Mouse (Mus musculus): ENCODE measurements around the gene Trim62. TPM values are rescaled to one million over a fixed set of nuclear protein-coding genes. Genes with fewer than 3 reads are reported as not detected.

The Trim62 gene
- total RNA-seq (2023): 2.3 to 3.5 TPM (median 2.6 TPM) in 4 replicates

DNA sequence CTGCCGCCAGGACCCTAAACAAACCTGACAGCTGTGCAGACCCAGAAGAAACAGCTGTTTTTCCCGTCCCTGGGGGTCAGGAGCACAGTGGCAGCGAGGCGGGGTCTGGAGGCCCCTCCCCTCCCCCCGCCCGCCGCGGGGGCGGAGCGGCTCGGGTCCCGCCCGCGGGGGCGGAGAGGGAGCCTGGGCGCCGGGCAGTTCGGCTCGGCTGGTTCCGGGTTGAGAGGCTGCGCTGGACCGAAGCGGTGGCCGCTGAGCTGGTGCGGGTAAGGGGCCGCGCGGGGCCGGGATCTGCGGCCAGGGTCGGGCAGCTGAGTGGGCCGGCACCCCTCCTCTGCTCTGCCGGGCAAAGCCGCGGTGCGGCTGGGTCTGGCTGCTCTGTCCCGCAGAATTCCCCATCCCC lies at the start of gene Trim62:
TSS of gene Trim62 (plus strand) at position 202 of the 403 bp plus-strand sequence.

Other genes starting within 250 kb of the Trim62 start
- gene Phc2, start 228.9 kb upstream of the Trim62 start, total RNA-seq (2023): 134 to 143 TPM (median 137 TPM) in 4 replicates
- 3.9 to 4.6 TPM (median 4.2 TPM) in 4 replicates for gene A3galt2, start 128.2 kb upstream of the Trim62 start, total RNA-seq (2023)
- gene Zfp362, start 77.5 kb upstream of the Trim62 start, total RNA-seq (2023): 41.6 to 49.9 TPM (median 46.8 TPM) in 4 replicates
- gene Azin2, start 78.9 kb downstream of the Trim62 start, total RNA-seq (2023): 0.91 to 1.5 TPM in 2 of 4 replicates, not detected in the others
- gene Ak2, start 108.4 kb downstream of the Trim62 start, total RNA-seq (2023): 66.2 to 72.5 TPM (median 69.5 TPM) in 4 replicates
- gene Rnf19b, start 174.7 kb downstream of the Trim62 start, total RNA-seq (2023): 175 to 191 TPM (median 180 TPM) in 4 replicates
- not detected in 4 replicates for gene Tmem54, start 222.0 kb downstream of the Trim62 start, total RNA-seq (2023)
- gene Hpca, start 238.5 kb downstream of the Trim62 start, total RNA-seq (2023): not detected in 4 replicates